Mouse (Mus musculus): ENCODE data around the gene Efna2.

Gene Efna2

DNA sequence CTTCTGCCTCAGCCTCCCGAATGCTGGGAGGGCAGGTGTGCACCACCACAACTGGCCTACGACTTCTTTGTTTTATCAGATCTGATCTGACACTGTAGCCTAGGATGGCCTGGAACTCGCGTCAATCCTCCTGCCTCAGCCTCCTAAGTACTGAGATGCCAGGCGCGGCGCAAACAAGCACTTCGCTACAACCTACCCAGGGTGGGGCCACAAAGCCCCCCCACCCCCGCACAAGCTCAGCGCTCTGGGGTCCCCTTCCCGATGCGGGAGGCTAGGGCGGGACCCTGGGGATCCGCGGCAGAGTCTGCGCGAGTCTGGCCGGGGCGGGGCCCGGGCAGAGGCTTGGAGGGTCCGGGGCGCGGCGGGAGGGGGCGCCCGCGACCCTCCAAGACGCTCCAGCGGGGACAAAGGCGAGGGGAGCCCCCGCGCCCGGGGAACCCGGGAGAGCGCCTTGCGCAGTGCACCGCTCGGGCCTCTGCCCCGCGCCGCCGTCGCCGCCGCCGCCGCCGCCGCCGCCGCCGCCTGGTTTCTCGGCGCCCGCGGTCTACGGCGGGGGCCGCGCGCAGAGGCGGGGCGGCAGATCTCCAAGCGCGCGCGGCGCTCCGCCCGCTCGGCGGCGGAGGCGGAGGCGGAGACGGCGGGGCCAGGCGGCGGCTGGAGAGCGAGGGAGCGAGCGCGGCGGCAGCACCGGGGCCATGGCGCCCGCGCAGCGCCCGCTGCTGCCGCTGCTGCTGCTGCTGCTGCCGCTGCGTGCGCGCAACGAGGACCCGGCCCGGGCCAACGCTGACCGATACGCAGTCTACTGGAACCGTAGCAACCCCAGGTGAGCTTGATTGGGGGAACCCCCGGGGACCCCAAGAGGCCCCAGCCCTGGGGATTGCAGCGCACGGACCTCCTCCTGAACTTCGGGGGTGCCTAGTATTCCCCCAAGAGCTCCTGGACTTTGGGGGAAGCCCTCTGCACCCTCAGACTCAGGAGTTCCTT is at the start of gene Efna2:
TSS of gene Efna2 (plus strand) at position 415 of the 984 bp plus-strand sequence.
- DNase-seq (ENCODE audit: low spot score in 2 of 2), result peak in 1 of 2 experiments; percentile 52

DNA sequence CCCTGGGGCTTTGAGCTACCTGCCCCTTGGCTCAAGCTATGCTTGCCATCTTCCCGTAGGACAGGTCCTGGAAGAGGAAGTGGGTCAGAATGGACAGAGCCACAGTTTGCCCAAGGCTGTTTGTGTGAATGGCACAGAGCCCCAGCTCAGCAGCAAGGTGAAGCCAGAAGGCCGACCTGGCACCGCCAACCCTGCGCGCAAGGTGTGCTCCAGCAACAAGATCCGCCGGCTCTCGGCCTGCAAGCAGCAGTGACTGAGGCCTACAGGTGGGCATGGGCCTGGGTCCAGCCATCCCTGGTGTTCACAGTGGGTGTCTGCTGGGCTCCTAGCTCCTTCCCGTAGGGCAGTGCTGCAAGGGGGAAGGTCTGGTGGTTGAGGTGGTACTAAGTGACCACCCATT is 49.4 kb upstream of the Efna2 start:
- DNase-seq (ENCODE audit: low spot score in 2 of 2), result no peak

DNA sequence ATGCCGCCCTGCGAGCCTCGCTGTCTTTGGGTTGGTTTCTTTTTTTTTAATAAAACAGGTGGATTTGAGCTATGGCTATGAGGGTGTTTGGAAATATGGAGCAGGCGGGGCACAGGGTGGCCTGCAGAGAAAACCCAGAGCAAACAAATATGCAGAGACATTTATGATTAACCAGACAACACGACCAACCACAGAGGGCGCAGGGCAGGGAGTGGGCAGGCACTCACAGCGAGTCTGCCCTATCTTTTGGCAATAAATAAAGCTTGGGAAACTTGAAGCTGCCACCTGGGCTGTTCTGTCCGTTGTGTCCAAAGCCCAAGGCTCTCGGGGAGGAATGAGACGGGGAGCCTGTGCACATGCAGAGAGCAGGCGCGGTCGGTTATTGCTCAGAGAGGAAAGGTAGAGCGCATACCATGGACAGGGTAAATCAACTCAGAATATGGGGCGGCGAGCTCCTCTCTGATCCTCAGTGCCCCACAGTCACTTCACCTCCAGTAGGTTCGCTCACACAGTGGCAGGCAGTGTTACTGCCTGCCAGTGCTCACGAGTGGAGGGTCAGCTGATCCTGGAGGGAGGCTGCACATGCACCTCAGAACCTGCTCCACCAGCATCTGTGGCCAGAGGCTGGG is 48.8 kb upstream of the Efna2 start:
- DNase-seq (ENCODE audit: low spot score in 2 of 2), result no peak

DNA sequence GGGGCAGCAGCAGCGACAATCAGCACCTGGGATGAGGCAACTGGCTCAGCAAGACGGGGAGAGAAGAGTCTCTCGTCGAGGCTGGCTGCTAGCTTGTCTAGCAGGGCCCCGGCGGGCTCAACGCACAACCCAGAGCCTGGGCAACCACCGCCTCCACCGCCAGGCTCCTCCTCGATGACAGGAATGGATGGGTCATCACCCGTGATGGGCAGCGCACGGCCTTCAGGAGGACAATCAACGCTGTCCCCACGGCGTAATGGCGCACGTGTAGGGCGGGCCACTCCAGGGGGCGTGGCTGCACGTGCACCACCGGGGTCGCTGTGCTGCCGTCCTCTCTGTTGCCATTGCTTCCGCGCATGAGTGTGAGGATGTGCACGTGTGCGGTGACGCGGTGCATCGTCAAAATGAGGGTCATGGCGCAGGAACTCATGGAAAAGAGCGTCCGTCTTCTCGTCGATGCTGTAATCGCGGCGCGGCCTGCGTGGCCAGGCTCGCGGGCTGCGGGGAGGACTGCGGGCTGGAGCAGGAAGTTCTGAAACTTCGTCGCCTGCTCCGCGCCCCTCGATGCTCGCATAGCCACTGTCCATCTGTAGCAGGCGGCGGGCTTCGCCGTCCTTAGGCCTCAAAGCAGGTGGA is 47.8 kb upstream of the Efna2 start:
- peak in 1 of 2 experiments; percentile 69 for DNase-seq (ENCODE audit: low spot score in 2 of 2)

DNA sequence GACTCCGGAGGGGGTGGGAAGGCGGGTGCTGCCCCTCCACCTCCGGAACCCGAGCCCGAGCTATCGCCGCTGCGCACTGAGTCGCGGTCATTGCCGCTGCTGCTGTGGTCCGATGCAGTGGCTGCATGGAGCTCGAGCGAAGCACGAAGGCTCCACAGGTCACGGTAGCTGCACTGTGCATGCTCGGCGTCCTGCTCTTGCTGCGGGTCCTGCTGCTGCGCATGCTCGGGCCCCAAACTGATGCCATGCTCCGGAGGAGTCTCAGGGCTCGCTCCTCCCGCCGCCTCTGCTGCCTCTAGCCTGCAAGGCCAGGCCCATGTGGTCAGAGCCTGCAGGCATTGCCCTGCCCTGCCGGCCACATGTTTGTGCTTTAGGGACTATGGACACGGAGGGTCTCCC is 47.3 kb upstream of the Efna2 start:
- no peak for DNase-seq (ENCODE audit: low spot score in 2 of 2)

DNA sequence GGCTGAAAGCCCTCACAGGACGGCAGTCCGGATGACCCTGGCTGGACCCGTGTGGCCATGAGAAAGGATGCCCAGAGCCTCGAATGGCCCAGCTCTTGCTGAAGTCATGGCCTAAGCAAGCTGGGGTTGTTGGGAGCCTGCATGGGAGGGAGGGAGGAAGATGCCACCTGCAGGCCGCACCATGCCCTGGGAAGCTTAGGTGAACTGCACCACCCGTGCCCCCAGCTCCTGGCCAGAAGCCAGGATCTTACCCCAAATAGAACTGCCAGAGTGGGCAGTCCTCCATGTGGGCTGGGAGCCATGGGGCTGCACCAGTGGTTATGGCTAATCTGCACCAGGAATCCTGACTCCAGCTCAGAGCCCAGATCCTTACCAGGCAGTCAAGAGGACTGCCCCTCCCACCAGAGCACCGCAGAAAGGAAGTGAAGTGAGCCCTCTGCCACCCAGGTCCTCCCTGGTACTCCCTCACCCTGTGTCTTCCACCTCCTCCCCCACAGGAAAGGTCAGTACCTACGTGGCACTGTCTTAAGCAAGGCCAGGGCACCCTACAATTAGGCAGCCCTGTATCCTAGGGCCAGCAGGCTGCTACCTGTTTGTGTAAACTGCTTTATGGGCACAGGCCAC is 45.9 kb upstream of the Efna2 start:
- DNase-seq (ENCODE audit: low spot score in 2 of 2), result no peak

DNA sequence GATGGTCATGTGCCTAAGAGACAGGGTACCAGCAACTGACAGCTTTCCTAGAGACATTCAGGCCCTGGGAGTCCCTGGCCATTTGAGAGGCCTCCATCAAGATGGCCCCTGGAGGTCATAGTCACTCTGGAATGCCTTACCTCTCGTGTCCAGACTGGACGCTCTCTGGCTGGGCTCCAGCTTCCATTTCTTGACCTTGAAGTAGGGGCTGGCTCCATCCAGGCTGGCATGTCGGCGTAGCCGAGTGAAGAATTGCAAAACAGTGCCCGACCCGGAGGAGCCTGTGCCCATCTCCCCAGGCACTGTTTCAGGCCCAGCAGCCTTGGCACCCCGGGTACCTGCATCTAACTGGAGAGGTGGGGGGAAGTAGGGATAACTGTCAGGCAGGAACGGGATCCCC is 44.9 kb upstream of the Efna2 start:
- DNase-seq (ENCODE audit: low spot score in 2 of 2), result no peak

DNA sequence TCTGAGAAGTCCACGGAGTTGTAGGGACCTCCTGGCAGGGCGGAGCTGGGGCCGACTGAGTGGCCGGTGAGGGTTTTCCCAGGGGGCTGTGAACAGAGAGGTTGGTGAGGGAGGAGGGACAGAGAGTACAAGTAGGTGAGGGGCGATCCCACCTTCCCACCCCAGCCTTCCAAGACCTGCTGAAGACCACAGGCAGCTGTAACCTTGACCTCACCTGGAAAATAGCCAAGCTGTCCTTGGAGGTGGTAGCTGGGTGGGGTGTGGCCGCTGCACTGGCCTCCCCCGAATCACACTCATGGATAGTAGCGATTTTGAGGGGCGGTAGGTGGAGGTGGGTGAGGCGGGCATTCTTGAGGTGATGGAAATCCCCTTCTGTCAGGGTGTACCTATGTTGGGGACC is 44.1 kb upstream of the Efna2 start:
- DNase-seq (ENCODE audit: low spot score in 2 of 2), result no peak

DNA sequence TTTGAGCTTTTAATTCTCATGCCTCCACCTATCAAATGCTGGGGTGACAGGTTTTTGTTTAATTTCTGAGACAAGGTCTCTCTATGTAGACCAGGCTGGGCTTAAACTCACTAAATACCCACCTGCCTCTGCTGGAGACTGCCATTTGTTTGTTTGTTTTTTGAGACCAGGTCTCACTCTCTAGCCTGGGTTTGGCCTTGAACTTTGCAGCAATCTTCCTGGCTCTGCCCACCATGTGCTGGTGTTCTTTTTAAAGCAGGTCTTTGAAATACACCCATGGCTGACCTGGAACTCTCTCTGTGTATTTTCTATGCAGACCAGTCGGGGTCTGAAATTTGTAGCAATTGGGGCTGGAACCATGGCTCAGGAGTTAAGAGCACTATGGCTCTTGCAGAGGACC is 43.6 kb upstream of the Efna2 start:
- no peak for DNase-seq (ENCODE audit: low spot score in 2 of 2)

DNA sequence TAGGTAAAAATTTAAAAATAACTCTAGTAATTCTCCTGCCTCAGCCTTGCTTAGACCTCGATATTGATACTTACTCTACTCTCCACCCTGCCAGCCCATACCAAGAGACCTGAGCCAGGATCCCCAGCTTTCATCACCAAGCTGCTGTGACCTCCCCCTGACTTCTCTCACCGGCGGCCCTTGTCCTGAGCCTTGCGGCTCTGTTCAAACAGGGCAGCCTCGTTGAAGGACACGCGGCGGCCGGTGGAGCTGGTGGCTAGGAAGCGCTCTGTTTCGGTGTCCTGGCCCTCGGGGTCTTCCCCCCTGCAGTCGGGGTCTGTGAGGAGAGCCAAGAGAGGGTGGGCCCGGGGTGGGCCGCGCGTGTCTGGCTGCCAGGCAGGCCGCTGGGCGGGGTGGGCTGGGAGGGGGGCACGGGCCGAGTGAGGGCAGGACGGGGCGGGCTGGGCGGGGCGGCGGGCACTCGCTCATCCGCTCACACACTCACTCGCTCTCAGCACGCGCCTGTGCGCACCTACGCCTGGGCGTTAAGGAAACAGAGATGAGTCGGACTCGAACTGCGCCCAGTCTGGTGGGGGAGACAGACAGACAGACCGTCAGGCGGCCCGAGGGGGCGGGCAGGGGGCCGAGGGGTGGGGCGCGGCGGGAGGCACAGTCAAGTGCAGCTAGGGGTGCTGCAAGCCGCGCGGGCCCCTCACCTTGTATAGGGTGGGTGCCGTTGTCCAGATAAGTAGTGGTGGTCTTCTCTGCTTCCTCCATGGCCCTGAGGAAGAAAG is 42.9 kb upstream of the Efna2 start:
- DNase-seq (ENCODE audit: low spot score in 2 of 2), result no peak

DNA sequence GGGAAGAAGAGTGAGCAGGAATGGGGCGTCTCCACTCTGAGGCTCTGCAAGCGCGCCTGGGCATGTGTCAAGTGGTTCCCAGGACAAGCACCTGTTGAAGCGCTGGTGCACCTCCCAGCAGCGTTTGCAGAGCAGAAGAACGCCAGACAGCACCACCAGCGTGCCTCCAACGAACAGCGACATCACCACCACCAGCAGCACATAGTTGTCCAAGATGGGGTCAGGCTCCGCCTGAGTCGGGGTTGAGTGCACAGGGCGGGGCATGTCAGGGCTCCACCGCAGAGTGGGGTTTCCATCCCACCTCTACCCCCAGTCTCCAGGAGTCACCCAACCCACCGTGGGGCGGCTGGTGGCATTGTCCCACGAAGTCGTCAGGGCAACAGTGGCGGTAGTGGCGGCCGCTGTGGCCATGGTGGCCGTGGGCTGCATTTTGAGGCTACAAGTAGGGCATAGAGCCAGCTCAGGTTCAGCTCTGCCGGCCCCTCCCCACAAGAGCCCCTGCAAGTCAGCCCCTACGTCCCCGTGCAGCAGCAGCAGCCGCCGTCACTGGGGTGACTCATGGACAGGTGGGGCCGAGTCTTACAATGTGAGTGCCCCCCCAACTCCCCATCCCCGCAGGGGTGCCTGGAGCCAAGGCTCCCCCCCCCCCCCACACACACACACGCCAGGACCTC is 42.2 kb upstream of the Efna2 start:
- peak; percentile 60 to 70 for DNase-seq (ENCODE audit: low spot score in 2 of 2)

DNA sequence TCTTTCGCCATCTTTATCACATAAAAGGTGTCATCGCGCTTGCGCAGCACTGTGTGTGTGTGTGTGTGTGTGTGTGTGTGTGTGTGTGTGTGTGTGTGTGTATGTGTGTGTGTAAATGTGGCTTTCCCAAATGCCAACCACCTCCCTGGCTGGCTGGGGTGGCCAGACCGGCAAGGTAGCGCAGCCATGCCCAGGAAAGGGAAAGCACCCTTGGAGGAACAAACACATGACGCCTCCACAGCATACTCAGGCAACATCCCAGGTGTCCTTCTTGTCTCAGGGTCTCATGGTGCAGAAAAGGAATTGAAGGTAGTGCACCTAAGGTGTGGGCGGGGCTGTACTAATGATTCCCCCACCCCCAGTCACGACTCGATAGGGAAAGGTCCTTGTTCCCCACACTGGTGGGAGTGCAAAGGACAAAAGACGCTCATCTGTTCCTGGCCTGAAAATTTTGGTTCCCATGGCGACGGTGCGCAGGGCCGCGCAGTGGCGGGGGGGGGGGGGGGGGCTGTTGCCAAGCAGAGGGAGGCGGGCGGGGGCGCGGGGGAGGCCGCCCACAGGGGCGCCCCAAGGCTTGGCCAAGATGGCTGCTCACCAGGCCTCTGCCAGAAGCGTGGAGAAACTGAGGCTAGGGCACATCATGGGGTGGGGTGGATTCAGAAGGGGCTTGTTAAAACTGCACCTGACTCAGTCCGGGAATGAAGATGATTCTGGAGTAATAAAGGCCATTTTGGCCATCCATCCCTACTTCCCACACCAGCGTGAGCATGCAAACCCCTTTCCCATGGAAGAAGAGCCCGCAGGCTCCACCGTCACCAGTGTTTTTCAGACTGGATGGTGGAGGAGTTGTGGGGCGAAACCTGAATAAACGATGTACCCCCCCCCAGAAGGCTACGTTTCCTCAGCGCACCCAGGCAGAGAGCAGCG is 41.4 kb upstream of the Efna2 start:
- DNase-seq (ENCODE audit: low spot score in 2 of 2), result no peak

DNA sequence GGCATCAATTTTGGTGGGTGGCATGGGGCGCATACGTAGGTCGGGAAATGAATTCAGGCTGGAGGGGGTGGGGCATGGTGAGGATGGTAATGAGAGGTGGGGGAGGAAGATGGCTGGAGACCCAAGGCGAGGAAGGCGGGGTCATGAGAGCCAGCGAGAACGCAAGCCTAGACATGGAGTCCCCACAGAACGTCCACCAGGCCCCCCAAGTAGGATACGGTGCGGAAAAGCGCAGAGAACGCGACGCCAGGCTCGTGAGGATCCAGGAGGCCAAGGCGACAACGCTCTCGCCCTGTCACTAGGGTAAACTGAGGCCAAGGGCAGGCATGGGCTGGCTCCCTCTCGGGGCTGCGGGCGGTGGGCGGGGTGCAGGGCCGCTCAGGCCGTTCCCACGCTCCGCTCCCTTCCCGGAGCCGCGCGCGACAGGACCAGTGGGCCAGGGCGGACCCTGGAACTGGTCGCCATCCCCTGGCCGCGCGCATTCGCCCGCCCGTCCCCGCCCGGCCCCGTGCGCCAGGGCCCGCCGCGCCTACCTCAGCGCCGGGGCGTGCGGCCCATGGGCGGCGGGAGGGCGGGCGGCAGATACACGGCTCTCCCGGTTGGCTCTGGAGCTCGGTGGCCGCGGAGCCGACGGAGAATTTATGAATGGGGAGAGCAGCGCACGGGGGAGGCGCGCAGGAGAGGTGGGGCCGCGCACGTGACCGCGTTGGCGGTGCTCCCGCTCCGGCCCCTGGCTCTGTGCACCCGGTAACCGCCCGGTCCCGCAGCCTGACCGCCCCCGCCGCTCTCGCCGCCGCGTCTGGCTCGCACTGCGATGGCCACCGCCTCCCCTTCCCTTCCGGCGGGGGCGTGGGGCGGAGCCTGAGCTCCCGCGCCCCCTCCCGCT is 40.5 kb upstream of the Efna2 start, which contains the start of gene Atp5d:
TSS of gene Atp5d (plus strand) at position 80 of the 886 bp plus-strand sequence.
- peak in 1 of 2 experiments; percentile 73 for DNase-seq (ENCODE audit: low spot score in 2 of 2)

DNA sequence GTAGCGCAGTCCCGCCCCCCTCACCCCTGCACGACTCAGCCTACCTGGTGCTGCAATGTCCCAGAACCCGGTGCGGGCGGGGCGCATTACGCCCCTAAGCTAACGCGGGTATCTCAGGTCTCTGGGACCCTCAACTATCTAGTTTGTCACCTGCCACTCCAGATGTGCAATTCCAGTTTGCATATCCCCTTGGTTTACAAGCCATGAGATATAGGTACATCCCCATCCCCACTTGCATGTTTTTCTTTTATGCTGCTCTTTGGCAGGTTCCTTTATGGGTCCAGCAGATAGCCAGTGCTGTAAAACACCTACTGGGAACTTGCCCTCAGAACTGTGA is 39.9 kb upstream of the Efna2 start:
- DNase-seq (ENCODE audit: low spot score in 2 of 2), result no peak

DNA sequence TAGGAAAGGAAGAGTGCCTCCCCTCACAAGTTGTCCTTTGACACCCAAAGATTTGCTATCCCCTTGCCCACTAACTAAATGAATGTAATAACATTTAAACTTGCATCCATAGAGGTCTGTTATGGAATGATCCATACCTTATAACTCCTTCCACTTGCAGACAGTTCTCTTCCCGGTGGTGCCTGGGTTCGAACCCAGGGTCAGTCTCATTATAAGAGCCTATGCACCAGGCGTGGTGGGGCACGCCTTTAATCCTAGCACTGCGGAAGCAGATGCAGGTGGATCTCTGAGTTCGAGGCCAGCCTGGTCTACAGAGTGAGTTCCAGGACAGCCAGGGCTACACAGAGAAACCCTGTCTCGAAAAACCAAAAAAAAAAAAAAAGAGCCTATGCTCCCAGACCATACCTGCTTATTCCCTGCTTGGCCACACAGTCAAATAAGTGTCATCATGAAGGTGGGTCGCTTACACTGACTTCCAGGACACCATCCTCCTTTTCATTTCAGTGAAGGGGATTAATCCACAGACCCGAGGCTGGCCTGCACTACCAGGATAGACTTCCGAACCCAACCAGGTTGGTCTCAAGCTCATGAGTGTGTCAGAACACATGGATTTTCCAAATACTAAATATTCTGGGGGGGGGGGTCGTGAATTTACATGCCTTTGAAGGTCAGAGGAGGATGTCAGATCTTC is 39.2 kb upstream of the Efna2 start:
- DNase-seq (ENCODE audit: low spot score in 2 of 2), result no peak

DNA sequence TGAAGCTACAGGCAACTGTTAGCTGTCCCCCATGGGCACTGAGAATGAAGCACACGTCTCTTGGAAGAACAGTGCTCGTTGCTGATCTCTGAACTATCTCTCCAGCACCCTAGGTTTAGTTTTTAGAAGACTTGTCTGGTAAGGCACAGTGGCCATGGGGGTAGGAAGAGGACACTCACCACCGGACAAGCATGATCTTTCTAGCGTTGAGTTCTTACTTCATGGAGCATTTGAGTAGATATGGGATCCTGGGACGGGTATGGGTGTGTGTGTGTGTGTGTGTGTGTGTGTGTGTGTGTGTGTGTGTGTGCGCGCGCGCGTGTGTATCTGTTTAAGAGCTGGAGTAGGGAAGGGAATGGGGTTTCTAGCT is 38.6 kb upstream of the Efna2 start, which contains the start of gene Cbarp:
TSS of gene Cbarp (minus strand) at position 170 of the 370 bp plus-strand sequence.
- DNase-seq (ENCODE audit: low spot score in 2 of 2), result no peak

DNA sequence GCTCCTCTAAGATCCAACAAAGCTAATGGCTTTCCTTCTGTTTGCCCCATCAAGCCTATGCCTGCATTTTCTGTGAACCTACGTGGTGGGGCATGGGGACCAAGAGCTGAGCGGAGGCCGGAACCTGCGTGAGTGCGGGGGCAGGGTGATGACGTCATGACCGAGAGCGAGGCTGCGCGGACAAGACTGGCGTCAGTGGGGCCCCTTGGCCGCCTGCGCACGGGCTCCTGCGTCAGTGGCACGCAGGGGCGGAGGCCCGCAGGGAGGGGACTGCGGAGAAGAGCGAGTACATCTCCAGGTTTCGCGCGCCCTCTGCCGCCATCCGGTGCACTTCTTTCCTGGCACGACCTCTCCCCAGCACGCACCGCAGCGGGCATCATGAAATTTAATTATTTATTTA is 38.0 kb upstream of the Efna2 start:
- DNase-seq (ENCODE audit: low spot score in 2 of 2), result peak; percentile 96 to 97
